Mouse (Mus musculus) heart, embryonic 15.5 days (tissue): ENCODE data around the gene Fbxo47. TPM values are rescaled to one million over a fixed set of nuclear protein-coding genes. Genes with fewer than 3 reads are reported as not detected.
A peak's percentile ranks its signal among the peaks of the same experiment; 100 is the strongest.

ENCODE experiments used
- ATAC-seq: fragments of 200-750 bp; cut with Nextera tagmentation; replicated peaks from 2 replicates; pipeline ENCODE4 v1.8.0; 2017; ENCODE audit warnings: low read depth, moderate TSS enrichment; ENCODE audit not compliant: insufficient number of reproducible peaks, insufficient read depth, low FRiP score
- H3K27ac ChIP-seq: fragments of 300-500 bp; sonication (generic); 2 replicates; pipeline ENCODE4 v1.5.1; 2015; ENCODE audit warnings: mild to moderate bottlenecking, inconsistent platforms
- H3K27me3 ChIP-seq: fragments of 300-500 bp; sonication (generic); 2 replicates; pipeline ENCODE4 v1.6.1; 2015; ENCODE audit warnings: inconsistent platforms
- H3K36me3 ChIP-seq: fragments of 300-500 bp; sonication (generic); 2 replicates; pipeline ENCODE4 v1.6.1; 2015; ENCODE audit warnings: mild to moderate bottlenecking, inconsistent platforms
- H3K4me1 ChIP-seq: fragments of 300-500 bp; sonication (generic); replicated peaks from 2 replicates; pipeline ENCODE4 v1.6.1; 2015; ENCODE audit warnings: inconsistent platforms
- H3K4me2 ChIP-seq: fragments of 300-500 bp; sonication (generic); 2 replicates; pipeline ENCODE4 v1.6.1; 2015; ENCODE audit warnings: inconsistent platforms, mild to moderate bottlenecking, moderate library complexity
- H3K4me3 ChIP-seq: fragments of 300-500 bp; sonication (generic); 2 replicates; pipeline ENCODE4 v1.5.1; 2015; ENCODE audit warnings: mild to moderate bottlenecking, inconsistent platforms
- H3K9ac ChIP-seq: fragments of 300-500 bp; sonication (generic); 2 replicates; pipeline ENCODE4 v1.6.1; 2015; ENCODE audit warnings: mild to moderate bottlenecking, inconsistent platforms
- H3K9me3 ChIP-seq: fragments of 300-500 bp; sonication (generic); replicated peaks from 2 replicates; pipeline ENCODE4 v1.6.1; 2016; ENCODE audit warnings: inconsistent platforms
- WGBS: fragments of 180-500 bp; shearing (Covaris S2); methylation state at CpG from one replicate; pipeline ENCODE4 v1.1.7; 2015; ENCODE audit warnings: mixed read lengths; 5-methylcytosine and 5-hydroxymethylcytosine counted together
- polyA plus RNA-seq: library from polyadenylated mRNA; unstranded; fragments of >200 nt; fragmentation: Nextera tagmentation; extraction: Ambion mirVana; gene quantifications from 2 replicates; pipeline ENCODE4 v1.2.1, GENCODE M21; 2015

Gene Fbxo47
- polyA plus RNA-seq, 1 experiment from 2014 or later = 0.72 TPM

- ATAC-seq = peak; percentile 16; the same call in 1 of the 2 replicates
- Histone ChIP-seq H3K9ac (peak overlapping the region; percentile 29), H3K36me3 (0 out of 2 replicates have a peak, but pooled peaks cover 3% of the 10 kb centered on the region), H3K27ac (peak overlapping the region; percentile 92), H3K27me3 (no peaks in the 10 kb centered on the region), H3K4me2 (peak overlapping the region; percentile 60), H3K4me1 (peaks cover 85% of the 10 kb centered on the region), H3K9me3 (no peaks in the 10 kb centered on the region), H3K4me3 (peak overlapping the region; percentile 21)
- WGBS = 5% methylated on average over 9 of the region's 9 CpGs
These were observed 78.9 kb downstream of the Fbxo47 start for GRCm38 (mm10) chr11:97804841-97805661.

GRCm38 (mm10) chr11:97803847-97804246 is 80.1 kb downstream of the Fbxo47 start:
- H3K27ac ChIP-seq = peak overlapping the region; percentile 92
- no peaks in the 10 kb centered on the region for H3K27me3 ChIP-seq
- 0 out of 2 replicates have a peak, but pooled peaks cover 3% of the 10 kb centered on the region for H3K36me3 ChIP-seq
- peaks cover 75% of the 10 kb centered on the region for H3K4me1 ChIP-seq
- H3K4me3 ChIP-seq = no peak overlapping the region
- H3K9me3 ChIP-seq = no peaks in the 10 kb centered on the region
- no peak overlapping the region for H3K4me2 ChIP-seq
- no peak overlapping the region for H3K9ac ChIP-seq
- no peak for ATAC-seq
- 65% methylated on average over 5 of the region's 5 CpGs for WGBS

Other genes starting within 250 kb of the Fbxo47 start
- gene Mllt6, start 220.7 kb downstream of the Fbxo47 start, polyA plus RNA-seq = 2.2 and 2.3 TPM in 2 replicates
- gene Cisd3, start 198.3 kb downstream of the Fbxo47 start, polyA plus RNA-seq = 60.7 and 69.4 TPM in 2 replicates
- gene Pcgf2, start 183.7 kb downstream of the Fbxo47 start, polyA plus RNA-seq = 10.9 and 11.5 TPM in 2 replicates
- 337 and 364 TPM in 2 replicates for gene Psmb3, start 180.8 kb downstream of the Fbxo47 start, polyA plus RNA-seq
- gene Pip4k2b, start 139.4 kb downstream of the Fbxo47 start, polyA plus RNA-seq = 0.82 and 0.95 TPM in 2 replicates
- gene Cwc25, start 117.6 kb downstream of the Fbxo47 start, polyA plus RNA-seq = 9.5 and 10.5 TPM in 2 replicates
- gene 1700001P01Rik, start 108.2 kb downstream of the Fbxo47 start, polyA plus RNA-seq = 0.21 and 0.32 TPM in 2 replicates
- gene Rpl23, start 101.7 kb downstream of the Fbxo47 start, polyA plus RNA-seq = 286 and 399 TPM in 2 replicates
- 40.3 and 65.5 TPM in 2 replicates for gene Lasp1, start 85.2 kb downstream of the Fbxo47 start, polyA plus RNA-seq
- 2.9 and 3.4 TPM in 2 replicates for gene B230217C12Rik, start 43.4 kb downstream of the Fbxo47 start, polyA plus RNA-seq
- 0.88 and 2.2 TPM in 2 replicates for gene Plxdc1, start 102.3 kb upstream of the Fbxo47 start, polyA plus RNA-seq
- gene Arl5c, start 112.0 kb upstream of the Fbxo47 start, polyA plus RNA-seq = 3.8 and 6.9 TPM in 2 replicates
- 5.8 and 8.5 TPM in 2 replicates for gene Cacnb1, start 138.9 kb upstream of the Fbxo47 start, polyA plus RNA-seq
- 601 and 668 TPM in 2 replicates for gene Rpl19, start 142.6 kb upstream of the Fbxo47 start, polyA plus RNA-seq
- 0.78 and 1.0 TPM in 2 replicates for gene Stac2, start 169.3 kb upstream of the Fbxo47 start, polyA plus RNA-seq